Mouse (Mus musculus): ENCODE results near the gene Aldh4a1.

GRCm38 (mm10) chr4:139631569-139632253 is 9.0 kb downstream of the Aldh4a1 start:
- TF ChIP-seq POLR2A (IDR thresholded peaks at IDR 0.05; ENCODE audit: insufficient read length, low read depth) (no peak), TCF12 (IDR thresholded peaks at IDR 0.05; ENCODE audit: insufficient read depth, poor library complexity, severe bottlenecking) (no peak), MAX (IDR thresholded peaks at IDR 0.05; ENCODE audit: low read depth) (no peak)
